Mouse (Mus musculus) neural tube, embryonic 12.5 days (tissue): ENCODE data around the gene Focad. TPM values are rescaled to one million over a fixed set of nuclear protein-coding genes. Genes with fewer than 3 reads are reported as not detected.

ENCODE experiments used
- ATAC-seq: fragments of 200-750 bp; cut with Nextera tagmentation; 2 replicates; pipeline ENCODE4 v1.8.0; 2017; ENCODE audit warnings: low read depth, mild to moderate bottlenecking, moderate TSS enrichment, moderate library complexity; ENCODE audit not compliant: low FRiP score
- H3K27ac ChIP-seq: fragments of 300-500 bp; sonication (generic); 2 replicates; pipeline ENCODE4 v1.5.1; 2016
- H3K27me3 ChIP-seq: fragments of 300-500 bp; sonication (generic); replicated peaks from 2 replicates; pipeline ENCODE4 v1.6.1; 2016; ENCODE audit warnings: mild to moderate bottlenecking
- H3K36me3 ChIP-seq: fragments of 300-500 bp; sonication (generic); 2 replicates; pipeline ENCODE4 v1.6.1; 2016; ENCODE audit warnings: mild to moderate bottlenecking
- H3K4me1 ChIP-seq: fragments of 300-500 bp; sonication (generic); 2 replicates; pipeline ENCODE4 v1.6.1; 2016
- H3K4me2 ChIP-seq: fragments of 300-500 bp; sonication (generic); replicated peaks from 2 replicates; pipeline ENCODE4 v1.6.1; 2016; ENCODE audit warnings: mild to moderate bottlenecking
- H3K4me3 ChIP-seq: fragments of 300-500 bp; sonication (generic); 2 replicates; pipeline ENCODE4 v1.5.1; 2016
- H3K9ac ChIP-seq: fragments of 300-500 bp; sonication (generic); 2 replicates; pipeline ENCODE4 v1.6.1; 2016; ENCODE audit warnings: mild to moderate bottlenecking
- H3K9me3 ChIP-seq: fragments of 300-500 bp; sonication (generic); 2 replicates; pipeline ENCODE4 v1.6.1; 2016; ENCODE audit warnings: mild to moderate bottlenecking
- WGBS: fragments of 180-500 bp; shearing (Covaris S2); methylation state at CpG from one replicate; pipeline ENCODE4 v1.1.7; 2016; 5-methylcytosine and 5-hydroxymethylcytosine counted together
- polyA plus RNA-seq: library from polyadenylated mRNA; unstranded; fragments of >200 nt; fragmentation: Nextera tagmentation; extraction: Ambion mirVana; gene quantifications from 2 replicates; pipeline ENCODE4 v1.2.1, GENCODE M21; 2016

Gene Focad
- polyA plus RNA-seq, 1 experiment from 2014 or later, result 14.0 TPM

- H3K4me1 ChIP-seq, result no peaks in the 10 kb centered on the region
- H3K4me2 ChIP-seq, result no peak overlapping the region
- H3K9ac ChIP-seq, result no peak overlapping the region
- H3K36me3 ChIP-seq, result no peaks in the 10 kb centered on the region
- H3K27ac ChIP-seq, result no peak overlapping the region
- ATAC-seq, result no peak
- no peaks in the 10 kb centered on the region for H3K27me3 ChIP-seq
- H3K4me3 ChIP-seq, result no peak overlapping the region
- H3K9me3 ChIP-seq, result no peaks in the 10 kb centered on the region
- WGBS, result 62% methylated on average over 3 of the region's 3 CpGs
Observed at GRCm38 (mm10) chr4:88108585-88108984, 14.2 kb downstream of the Focad start.

GRCm38 (mm10) chr4:88117331-88117730 lies 22.9 kb downstream of the Focad start:
- H3K4me2 ChIP-seq, result no peak overlapping the region
- no peak overlapping the region for H3K27ac ChIP-seq
- no peak overlapping the region for H3K9ac ChIP-seq
- H3K9me3 ChIP-seq, result no peaks in the 10 kb centered on the region
- no peak for ATAC-seq
- no peak overlapping the region for H3K4me3 ChIP-seq
- H3K27me3 ChIP-seq, result no peaks in the 10 kb centered on the region
- 68% methylated on average over 3 of the region's 3 CpGs for WGBS
- no peaks in the 10 kb centered on the region for H3K4me1 ChIP-seq
- H3K36me3 ChIP-seq, result no peaks in the 10 kb centered on the region

- no peak for ATAC-seq
- Histone ChIP-seq H3K9me3 (no peaks in the 10 kb centered on the region), H3K27ac (no peak overlapping the region), H3K4me3 (no peak overlapping the region), H3K27me3 (no peaks in the 10 kb centered on the region), H3K36me3 (no peaks in the 10 kb centered on the region), H3K9ac (no peak overlapping the region), H3K4me2 (no peak overlapping the region), H3K4me1 (no peaks in the 10 kb centered on the region)
Observed at GRCm38 (mm10) chr4:88117942-88118341, 23.5 kb downstream of the Focad start.

- H3K9ac ChIP-seq, result no peak overlapping the region
- no peaks in the 10 kb centered on the region for H3K4me1 ChIP-seq
- 80% methylated on average over 5 of the region's 5 CpGs for WGBS
Observed at GRCm38 (mm10) chr4:88118750-88119395, 24.4 kb downstream of the Focad start.

GRCm38 (mm10) chr4:88120091-88120490 lies 25.7 kb downstream of the Focad start:
- no peak overlapping the region for H3K27ac ChIP-seq
- no peak overlapping the region for H3K9ac ChIP-seq
- no peak overlapping the region for H3K4me3 ChIP-seq
- peaks cover under 1% of the 10 kb centered on the region; the same call in 1 of the 2 replicates for H3K4me1 ChIP-seq
- H3K36me3 ChIP-seq, result no peaks in the 10 kb centered on the region
- H3K4me2 ChIP-seq, result no peak overlapping the region
- ATAC-seq, result no peak
- H3K27me3 ChIP-seq, result no peaks in the 10 kb centered on the region
- H3K9me3 ChIP-seq, result no peaks in the 10 kb centered on the region

More at GRCm38 (mm10) chr4:88118750-88119395, 24.4 kb downstream of the Focad start:
- no peaks in the 10 kb centered on the region for H3K27me3 ChIP-seq
- ATAC-seq, result no peak
- no peak overlapping the region for H3K4me2 ChIP-seq
- H3K36me3 ChIP-seq, result no peaks in the 10 kb centered on the region
- H3K27ac ChIP-seq, result no peak overlapping the region
- H3K4me3 ChIP-seq, result no peak overlapping the region
- no peaks in the 10 kb centered on the region for H3K9me3 ChIP-seq

GRCm38 (mm10) chr4:88122472-88122871 lies 28.0 kb downstream of the Focad start:
- Histone ChIP-seq H3K9ac (no peak overlapping the region), H3K4me3 (no peak overlapping the region), H3K9me3 (no peaks in the 10 kb centered on the region), H3K4me1 (peaks cover 5% of the 10 kb centered on the region; the same call in 1 of the 2 replicates), H3K27me3 (no peaks in the 10 kb centered on the region), H3K36me3 (no peaks in the 10 kb centered on the region), H3K27ac (no peak overlapping the region), H3K4me2 (no peak overlapping the region)
- ATAC-seq, result no peak
- 91% methylated on average over 3 of the region's 3 CpGs for WGBS

- Histone ChIP-seq H3K4me3 (no peak overlapping the region), H3K9me3 (no peaks in the 10 kb centered on the region), H3K27ac (no peak overlapping the region), H3K4me2 (no peak overlapping the region), H3K27me3 (no peaks in the 10 kb centered on the region), H3K4me1 (no peaks in the 10 kb centered on the region), H3K36me3 (no peaks in the 10 kb centered on the region), H3K9ac (no peak overlapping the region)
- no peak for ATAC-seq
- WGBS, result 7% methylated on average over 2 of the region's 2 CpGs
Observed at GRCm38 (mm10) chr4:88135936-88136335, 41.5 kb downstream of the Focad start.

- no peak overlapping the region for H3K4me2 ChIP-seq
- no peaks in the 10 kb centered on the region for H3K4me1 ChIP-seq
- no peaks in the 10 kb centered on the region for H3K36me3 ChIP-seq
- no peak overlapping the region for H3K4me3 ChIP-seq
- no peak overlapping the region for H3K27ac ChIP-seq
- H3K9ac ChIP-seq, result no peak overlapping the region
- ATAC-seq, result no peak
- WGBS, result 48% methylated on average over 4 of the region's 4 CpGs
- no peaks in the 10 kb centered on the region for H3K9me3 ChIP-seq
- H3K27me3 ChIP-seq, result no peaks in the 10 kb centered on the region
Observed at GRCm38 (mm10) chr4:88136528-88136927, 42.1 kb downstream of the Focad start.

- WGBS, result 92% methylated on average over 2 of the region's 2 CpGs
Observed at GRCm38 (mm10) chr4:88138366-88138917, 44.0 kb downstream of the Focad start.

GRCm38 (mm10) chr4:88149462-88149861 lies 55.0 kb downstream of the Focad start:
- no peaks in the 10 kb centered on the region for H3K27me3 ChIP-seq
- WGBS, result 78% methylated on average over 1 of the region's 1 CpGs
- H3K27ac ChIP-seq, result no peak overlapping the region
- no peaks in the 10 kb centered on the region for H3K4me1 ChIP-seq
- no peak overlapping the region for H3K9ac ChIP-seq
- no peaks in the 10 kb centered on the region for H3K9me3 ChIP-seq
- H3K36me3 ChIP-seq, result no peaks in the 10 kb centered on the region
- no peak for ATAC-seq
- no peak overlapping the region for H3K4me2 ChIP-seq
- no peak overlapping the region for H3K4me3 ChIP-seq

More at GRCm38 (mm10) chr4:88138366-88138917, 44.0 kb downstream of the Focad start:
- H3K27me3 ChIP-seq, result no peaks in the 10 kb centered on the region
- no peak overlapping the region for H3K4me2 ChIP-seq
- no peak overlapping the region for H3K27ac ChIP-seq
- H3K4me1 ChIP-seq, result no peaks in the 10 kb centered on the region
- H3K9me3 ChIP-seq, result no peaks in the 10 kb centered on the region
- no peak overlapping the region for H3K9ac ChIP-seq
- no peak overlapping the region for H3K4me3 ChIP-seq
- ATAC-seq, result no peak
- no peaks in the 10 kb centered on the region for H3K36me3 ChIP-seq

GRCm38 (mm10) chr4:88155490-88156160 lies 61.2 kb downstream of the Focad start:
- H3K27ac ChIP-seq, result no peak overlapping the region
- WGBS, result 82% methylated on average over 3 of the region's 3 CpGs
- no peaks in the 10 kb centered on the region for H3K27me3 ChIP-seq

GRCm38 (mm10) chr4:88156961-88157360 lies 62.5 kb downstream of the Focad start:
- H3K9me3 ChIP-seq, result no peaks in the 10 kb centered on the region
- H3K27ac ChIP-seq, result no peak overlapping the region
- H3K9ac ChIP-seq, result no peak overlapping the region
- H3K27me3 ChIP-seq, result no peaks in the 10 kb centered on the region
- WGBS, result 81% methylated on average over 5 of the region's 5 CpGs
- peak; percentile 45; the same call in 1 of the 2 replicates for ATAC-seq
- H3K4me1 ChIP-seq, result peaks cover 6% of the 10 kb centered on the region; the same call in 1 of the 2 replicates
- H3K4me2 ChIP-seq, result no peak overlapping the region
- H3K4me3 ChIP-seq, result no peak overlapping the region
- H3K36me3 ChIP-seq, result no peaks in the 10 kb centered on the region

More at GRCm38 (mm10) chr4:88155490-88156160, 61.2 kb downstream of the Focad start:
- Histone ChIP-seq H3K4me3 (no peak overlapping the region), H3K4me1 (peaks cover 6% of the 10 kb centered on the region; the same call in 1 of the 2 replicates), H3K9me3 (no peaks in the 10 kb centered on the region), H3K9ac (no peak overlapping the region), H3K36me3 (no peaks in the 10 kb centered on the region), H3K4me2 (no peak overlapping the region)
- ATAC-seq, result no peak
